Mouse (Mus musculus): Measurements from ENCODE around the gene Sltm.

DNA sequence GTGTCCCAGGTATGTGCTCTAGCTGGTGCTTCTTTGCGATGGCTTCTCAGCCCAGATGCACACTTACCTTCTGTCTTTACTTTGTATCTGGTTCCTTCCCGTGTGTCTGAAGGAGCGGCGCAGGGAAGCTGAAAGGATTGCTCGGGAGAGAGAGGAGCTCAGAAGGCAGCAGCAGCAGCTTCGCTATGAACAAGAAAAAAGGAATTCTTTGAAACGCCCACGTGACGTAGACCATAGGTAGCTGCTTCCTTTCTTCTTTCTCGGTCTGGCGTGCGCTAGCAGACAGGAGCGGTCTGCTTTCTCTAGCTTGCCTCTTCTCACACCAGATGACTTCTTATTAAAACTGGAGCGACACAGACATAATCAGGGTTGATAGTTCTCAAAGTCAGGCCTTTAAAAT, 42.1 kb downstream of the Sltm start:
- TF ChIP-seq CTCF (IDR thresholded peaks at IDR 0.05; ENCODE audit: low read depth, low read length), result no peak
- TF ChIP-seq POLR2A (IDR thresholded peaks at IDR 0.05; ENCODE audit: insufficient read depth, low read length), result no peak

Data from ES-Bruce4 (cell line).